Mouse (Mus musculus): ENCODE measurements around the gene Borcs8.

The Borcs8 gene

GRCm38 (mm10) chr8:70134086-70134485, 5.2 kb upstream of the Borcs8 start:
- no peak for DNase-seq (ENCODE audit: low spot score in 2 of 2)

GRCm38 (mm10) chr8:70134931-70135330, 4.4 kb upstream of the Borcs8 start:
- no peak for DNase-seq (ENCODE audit: low spot score in 2 of 2)

- DNase-seq (ENCODE audit: low spot score in 2 of 2), result no peak
These were observed 2.7 kb upstream of the Borcs8 start for GRCm38 (mm10) chr8:70136591-70136990.

- no peak for DNase-seq (ENCODE audit: low spot score in 2 of 2)
These were observed 1.4 kb upstream of the Borcs8 start for GRCm38 (mm10) chr8:70137890-70138289.

GRCm38 (mm10) chr8:70139981-70140380, 682 bp downstream of the Borcs8 start:
- DNase-seq (ENCODE audit: low spot score in 2 of 2), result no peak

GRCm38 (mm10) chr8:70147678-70148607, 8.6 kb downstream of the Borcs8 start:
- DNase-seq (ENCODE audit: low spot score in 2 of 2), result no peak

GRCm38 (mm10) chr8:70150158-70150557, 10.9 kb downstream of the Borcs8 start:
- no peak for DNase-seq (ENCODE audit: low spot score in 2 of 2)

- peak; percentile 29 to 49 for DNase-seq (ENCODE audit: low spot score in 2 of 2)
These were observed 13.4 kb downstream of the Borcs8 start for GRCm38 (mm10) chr8:70152537-70153257.

- no peak for DNase-seq (ENCODE audit: low spot score in 2 of 2)
These were observed 18.0 kb downstream of the Borcs8 start for GRCm38 (mm10) chr8:70157240-70157800.

GRCm38 (mm10) chr8:70158069-70158853, 19.0 kb downstream of the Borcs8 start:
- peak; percentile 28 to 42 for DNase-seq (ENCODE audit: low spot score in 2 of 2)

- DNase-seq (ENCODE audit: low spot score in 2 of 2), result no peak
These were observed 19.9 kb downstream of the Borcs8 start for GRCm38 (mm10) chr8:70159211-70159610.

- no peak for DNase-seq (ENCODE audit: low spot score in 2 of 2)
These were observed 20.7 kb downstream of the Borcs8 start for GRCm38 (mm10) chr8:70160015-70160414.

GRCm38 (mm10) chr8:70163316-70163715, 24.0 kb downstream of the Borcs8 start:
- DNase-seq (ENCODE audit: low spot score in 2 of 2), result no peak

GRCm38 (mm10) chr8:70166504-70167110, 27.3 kb downstream of the Borcs8 start:
- peak; percentile 31 to 39 for DNase-seq (ENCODE audit: low spot score in 2 of 2)

- no peak for DNase-seq (ENCODE audit: low spot score in 2 of 2)
These were observed 30.8 kb downstream of the Borcs8 start for GRCm38 (mm10) chr8:70170116-70170515.

- no peak for DNase-seq (ENCODE audit: low spot score in 2 of 2)
These were observed 31.4 kb downstream of the Borcs8 start for GRCm38 (mm10) chr8:70170748-70171147.

GRCm38 (mm10) chr8:70171240-70171639, 31.9 kb downstream of the Borcs8 start:
- no peak for DNase-seq (ENCODE audit: low spot score in 2 of 2)

- DNase-seq (ENCODE audit: low spot score in 2 of 2), result peak; percentile 95 to 96
These were observed 32.9 kb downstream of the Borcs8 start, which contains the start of gene Tmem161a for GRCm38 (mm10) chr8:70172043-70172681. Tmem161a (plus strand) TSS chr8:70172356.

GRCm38 (mm10) chr8:70173320-70173719, 34.0 kb downstream of the Borcs8 start:
- no peak for DNase-seq (ENCODE audit: low spot score in 2 of 2)

- DNase-seq (ENCODE audit: low spot score in 2 of 2), result peak in 1 of 2 experiments; percentile 23
These were observed 34.8 kb downstream of the Borcs8 start for GRCm38 (mm10) chr8:70174079-70174478.

- DNase-seq (ENCODE audit: low spot score in 2 of 2), result no peak
These were observed 38.9 kb downstream of the Borcs8 start for GRCm38 (mm10) chr8:70178231-70178630.
